Mouse (Mus musculus) liver (tissue): ENCODE results near the gene Unc13d.
"Not testable (repeated sequence)": the region's sequence is repeated elsewhere in the genome, so short reads cannot be mapped to it uniquely, and the experiment has no call there.

Experiments used
- DNase-seq: peaks from one replicate; pipeline ENCODE4 v3.0.0-alpha.2; 2020; ENCODE audit warnings: mixed read lengths

Unc13d gene

DNA sequence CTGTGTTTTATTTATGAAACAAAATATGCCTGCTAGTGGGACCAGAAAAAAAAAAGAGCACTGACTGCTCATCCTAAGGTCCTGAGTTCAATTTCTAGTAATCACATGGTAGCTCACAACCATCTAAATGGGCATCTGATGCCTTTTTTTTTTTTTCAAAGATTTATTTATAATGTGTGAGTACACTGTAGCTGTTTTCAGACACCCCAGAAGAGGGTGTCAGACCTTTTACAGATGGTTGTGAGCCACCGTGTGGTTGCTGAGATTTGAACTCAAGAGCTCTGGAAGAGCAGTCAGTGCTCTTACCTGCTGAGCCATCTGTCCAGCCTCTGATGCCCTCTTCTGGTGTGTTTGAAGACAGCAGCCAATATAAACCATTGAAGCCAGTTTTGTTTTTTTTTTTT is 57.2 kb downstream of the Unc13d start:
- no peak for DNase-seq

DNA sequence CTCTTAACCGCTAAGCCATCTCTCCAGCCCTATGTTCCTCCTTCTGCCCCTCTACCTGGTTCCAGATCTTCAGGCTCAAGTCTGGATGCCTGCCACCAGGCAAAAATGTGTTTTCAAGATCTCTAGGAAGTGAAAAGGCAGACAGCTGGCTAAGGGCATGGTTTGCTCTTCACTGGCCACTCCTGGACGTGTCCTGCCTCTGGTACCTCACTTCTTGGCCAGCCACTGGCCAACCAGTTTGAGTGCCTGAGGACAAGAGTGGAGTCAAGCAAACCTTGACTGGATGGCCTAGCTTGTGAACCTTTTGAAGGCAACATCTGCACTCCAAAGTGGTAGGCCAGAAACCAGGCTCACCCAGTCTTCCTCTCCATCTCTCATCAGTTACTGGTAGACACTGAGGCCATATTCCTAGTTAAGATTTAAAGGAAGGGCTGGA is 57.8 kb downstream of the Unc13d start:
- no peak for DNase-seq

DNA sequence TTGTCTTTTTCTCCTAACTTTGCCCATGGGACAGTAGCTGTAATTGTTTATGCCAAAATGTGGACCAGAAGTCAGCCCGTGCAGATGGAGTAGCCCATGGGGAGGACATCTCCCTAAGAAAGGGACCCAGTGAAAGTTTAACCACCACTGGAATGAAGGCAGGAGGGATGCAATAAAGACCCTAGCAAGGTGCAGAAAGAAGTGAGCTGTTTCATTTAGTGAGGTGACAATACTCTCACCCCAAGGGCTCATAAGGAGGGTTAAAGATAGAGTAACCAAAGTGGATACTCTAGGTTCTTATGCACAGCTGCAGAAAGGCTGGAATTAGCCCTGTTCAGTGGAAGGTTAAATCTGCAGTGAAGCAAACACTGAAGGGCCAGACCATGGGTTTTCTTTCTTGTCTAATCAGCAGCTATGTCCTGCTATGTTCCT is 58.4 kb downstream of the Unc13d start:
- DNase-seq, result no peak

DNA sequence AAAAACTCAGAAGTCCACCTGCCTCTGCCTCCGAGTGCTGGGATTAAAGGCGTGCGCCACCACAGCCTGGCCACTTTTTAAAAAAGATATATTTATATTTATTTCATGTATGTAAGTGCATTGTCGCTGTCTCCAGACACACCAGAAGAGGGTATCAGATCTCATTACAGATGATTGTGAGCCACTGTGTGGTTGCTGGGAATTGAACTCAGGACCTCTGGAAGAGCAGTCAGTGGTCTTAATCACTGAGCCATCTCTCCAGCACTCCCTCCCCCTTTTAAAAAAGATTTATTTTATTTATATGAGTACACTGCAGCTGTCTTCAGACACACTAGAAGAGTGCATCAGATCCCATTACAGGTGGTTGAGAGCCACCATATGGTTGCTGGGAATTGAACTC is 58.9 kb downstream of the Unc13d start:
- DNase-seq, result not testable (repeated sequence)

DNA sequence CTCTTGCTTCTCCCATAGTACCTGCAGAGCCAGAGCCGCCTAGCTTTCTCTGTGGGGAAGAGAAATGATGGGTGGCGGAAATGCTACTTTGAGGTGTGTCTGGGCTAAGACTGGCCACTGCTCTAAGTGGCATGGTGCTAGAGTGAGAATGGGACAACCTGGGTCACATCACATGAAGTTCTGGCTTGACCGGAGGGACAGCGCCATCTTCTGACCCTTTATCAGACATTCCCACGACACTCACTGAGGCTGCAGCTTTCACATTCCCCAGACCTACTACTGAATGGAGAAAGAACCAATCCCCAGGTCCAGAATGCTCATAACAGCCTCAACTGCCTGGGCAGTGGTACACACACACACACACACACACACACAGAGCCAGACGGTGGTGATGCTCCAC is 59.7 kb downstream of the Unc13d start:
- peak; percentile 50 for DNase-seq

DNA sequence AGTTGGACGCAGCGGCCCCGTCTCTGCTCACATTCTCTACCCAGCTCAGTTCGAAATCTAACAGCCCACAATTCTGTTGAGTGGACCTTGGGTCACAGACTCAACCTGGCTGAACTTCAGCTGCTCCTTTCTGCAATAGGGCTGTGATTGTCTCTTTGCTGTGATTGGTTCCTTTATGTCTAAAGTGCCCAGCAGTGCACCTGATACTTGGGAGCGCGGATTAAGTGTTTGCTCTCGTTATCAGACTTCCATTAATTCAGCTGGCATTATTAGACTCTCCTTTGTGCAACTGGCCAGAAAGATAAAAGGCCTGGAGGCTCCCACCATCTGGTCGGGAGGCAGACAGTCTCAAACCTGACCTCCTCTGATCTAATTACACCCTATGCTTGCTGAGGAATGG is 62.9 kb downstream of the Unc13d start:
- no peak for DNase-seq

DNA sequence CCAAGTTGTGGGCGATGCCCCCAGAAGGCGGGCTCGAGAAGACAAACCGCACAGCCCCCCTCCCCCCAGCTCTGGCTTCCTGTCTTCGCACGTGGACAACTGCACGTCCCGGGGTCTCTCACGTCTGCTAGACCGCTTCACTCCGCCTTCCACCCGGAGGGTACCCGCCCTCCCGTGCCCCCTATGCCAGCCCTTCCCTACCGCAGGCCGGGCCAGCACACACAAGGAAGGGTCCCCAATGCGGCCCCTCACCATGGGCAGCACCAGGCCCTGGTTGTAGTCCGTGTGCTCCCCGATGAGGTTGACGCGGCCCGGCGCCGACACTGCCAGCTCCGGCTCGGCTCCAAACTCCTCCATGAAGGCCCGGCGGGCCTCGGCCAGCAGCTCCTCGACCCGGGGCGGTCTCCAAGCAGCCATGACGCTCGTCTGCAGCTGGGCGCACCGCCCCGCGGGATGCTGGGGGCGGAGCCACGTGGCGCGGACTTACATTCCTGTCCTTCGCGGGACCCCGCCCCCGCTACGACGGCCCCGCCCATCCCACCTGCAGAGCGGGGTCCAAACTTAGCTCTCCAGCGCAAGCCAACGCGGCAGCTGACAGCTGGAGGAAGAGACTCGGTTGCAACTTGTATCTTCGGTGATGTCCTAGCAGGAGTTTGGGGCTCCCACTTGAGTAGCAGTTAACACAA is 65.4 kb downstream of the Unc13d start, which contains the start of gene Galk1:
Gene Galk1, minus strand, starts transcription at position 458 of the 686 bp plus-strand sequence.
- peak; percentile 96 for DNase-seq
